Mouse (Mus musculus): ENCODE data around the gene Kirrel3. TPM values are rescaled to one million over a fixed set of nuclear protein-coding genes. Genes with fewer than 3 reads are reported as not detected.

Gene Kirrel3
- total RNA-seq, 2 experiments from 2014 or later: 0.50 to 0.61 TPM

DNA sequence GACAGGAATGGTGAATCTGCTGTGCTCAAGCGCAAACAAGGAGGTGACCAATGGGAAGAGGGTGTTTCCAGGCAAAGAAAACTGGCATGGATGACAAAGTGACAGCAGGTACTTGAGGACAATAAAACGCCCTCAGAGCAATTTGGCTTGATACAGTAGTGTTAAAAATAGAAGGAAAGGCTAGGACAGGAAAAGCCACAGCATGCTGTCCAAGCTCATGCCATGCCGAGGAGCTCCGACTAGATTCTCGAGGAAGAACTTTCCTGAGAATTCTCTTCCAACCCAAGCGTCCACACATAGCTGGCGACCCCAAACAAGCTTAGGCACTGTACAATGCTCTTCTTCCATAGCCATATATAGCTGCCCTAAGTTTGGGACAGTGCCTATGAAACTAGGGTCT, 263.5 kb downstream of the Kirrel3 start:
- no peak for DNase-seq (ENCODE audit: low spot score in 2 of 2)

DNA sequence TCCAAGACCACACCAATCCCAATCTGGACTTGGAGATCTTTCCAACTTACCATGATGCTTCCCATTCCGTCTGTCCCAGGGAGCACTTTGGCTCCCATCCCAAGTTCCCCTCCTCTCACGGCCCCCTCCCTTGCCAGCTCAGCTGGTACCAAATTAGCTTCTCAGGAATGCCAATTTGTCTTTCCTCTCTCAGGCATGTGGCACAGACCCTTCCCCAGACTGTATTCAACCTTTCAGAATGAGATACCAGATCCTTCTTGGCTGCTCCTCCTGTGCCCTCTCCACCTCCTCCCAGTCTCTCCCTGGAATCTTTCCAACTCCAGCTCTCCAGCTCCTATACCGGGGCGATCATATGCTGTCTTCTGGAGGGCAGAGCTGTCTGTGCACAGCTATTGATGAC, 264.2 kb downstream of the Kirrel3 start:
- DNase-seq (ENCODE audit: low spot score in 2 of 2): no peak

DNA sequence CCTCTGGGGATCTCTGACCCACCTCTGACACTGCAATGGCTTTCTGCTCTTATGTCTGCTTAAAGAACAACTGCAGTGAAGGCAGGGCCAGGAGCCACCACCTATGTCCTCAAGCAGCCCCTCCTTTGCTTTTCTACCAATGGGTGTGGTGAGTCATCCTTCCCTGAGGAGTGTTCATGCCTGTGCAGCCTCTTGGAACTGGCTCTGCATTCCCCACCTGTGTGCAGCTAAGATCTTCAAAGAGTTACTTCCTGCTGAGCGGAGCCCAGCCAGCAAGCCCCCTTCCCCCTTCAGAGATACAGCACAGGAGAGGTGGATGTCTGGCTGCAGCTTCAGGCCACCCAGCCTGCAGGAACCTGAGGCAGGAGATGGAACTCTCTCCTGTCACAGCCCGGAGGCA, 265.2 kb downstream of the Kirrel3 start:
- no peak for DNase-seq (ENCODE audit: low spot score in 2 of 2)

DNA sequence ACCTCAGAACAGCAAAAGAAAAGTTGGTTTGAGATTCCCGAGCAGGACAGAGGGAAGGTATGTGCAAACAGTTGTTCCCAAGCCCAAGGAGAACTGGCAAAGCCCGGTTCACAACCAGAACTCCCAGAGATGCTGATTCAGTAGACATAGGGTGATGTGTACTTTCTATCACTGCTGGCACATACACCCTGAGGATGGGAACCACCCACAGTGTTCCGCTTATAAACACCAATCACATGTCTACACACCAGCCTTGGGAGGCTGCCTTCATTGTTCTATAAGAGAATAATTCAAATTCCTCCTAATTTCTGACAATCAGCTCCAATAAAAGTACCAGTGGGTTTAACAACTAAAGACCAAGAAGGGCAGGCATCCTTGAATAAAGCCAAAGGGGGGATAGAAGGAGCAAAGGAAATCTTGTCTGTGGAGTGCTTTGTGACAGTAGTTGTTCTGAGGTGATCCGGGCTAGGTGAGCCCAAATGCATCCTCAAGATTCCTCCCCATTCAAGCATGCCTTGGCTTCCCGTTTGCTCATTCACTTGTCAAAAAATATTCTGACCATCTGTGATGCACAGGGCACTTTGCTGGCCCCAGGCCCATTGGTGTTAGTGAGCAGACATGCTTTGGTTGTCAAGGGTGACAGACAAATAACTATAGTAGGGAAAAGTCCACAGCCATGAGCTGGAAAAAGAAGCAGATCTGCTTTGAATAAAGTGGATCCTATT, 266.5 kb downstream of the Kirrel3 start:
- DNase-seq (ENCODE audit: low spot score in 2 of 2): no peak

GRCm38 (mm10) chr9:34752801-34753170, 267.1 kb downstream of the Kirrel3 start:
- peak; percentile 68 to 72 for DNase-seq (ENCODE audit: low spot score in 2 of 2)

- DNase-seq (ENCODE audit: low spot score in 2 of 2): no peak
Observed at GRCm38 (mm10) chr9:34753891-34754290, 268.2 kb downstream of the Kirrel3 start.

DNA sequence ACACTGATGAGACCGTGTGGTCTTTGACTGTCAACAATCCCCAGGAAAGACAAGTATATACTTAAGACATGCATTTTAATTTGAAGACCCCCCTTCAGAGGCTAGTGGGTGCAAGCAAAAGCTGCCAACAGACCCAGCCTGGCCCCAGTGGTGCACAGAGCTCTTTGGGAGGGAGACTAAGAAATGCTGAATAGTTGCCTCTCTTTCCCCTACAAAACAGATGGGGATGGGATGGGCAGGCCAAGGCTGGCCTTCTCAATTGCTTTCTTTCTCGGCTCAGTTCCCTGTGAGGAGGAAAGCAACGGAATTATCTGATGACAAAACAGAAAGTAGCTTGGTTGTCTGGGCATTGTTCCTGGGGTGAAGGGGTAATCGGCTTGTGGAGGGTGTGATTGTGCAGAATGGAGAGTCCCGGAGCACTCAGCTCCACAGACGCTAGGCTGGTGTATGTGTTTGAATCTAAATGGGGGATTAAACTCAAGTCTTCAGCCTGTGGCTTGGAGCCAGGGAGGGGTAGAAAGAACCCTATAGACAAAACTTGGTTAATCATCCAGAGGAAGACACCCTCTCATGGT, 268.9 kb downstream of the Kirrel3 start:
- DNase-seq (ENCODE audit: low spot score in 2 of 2): no peak

DNA sequence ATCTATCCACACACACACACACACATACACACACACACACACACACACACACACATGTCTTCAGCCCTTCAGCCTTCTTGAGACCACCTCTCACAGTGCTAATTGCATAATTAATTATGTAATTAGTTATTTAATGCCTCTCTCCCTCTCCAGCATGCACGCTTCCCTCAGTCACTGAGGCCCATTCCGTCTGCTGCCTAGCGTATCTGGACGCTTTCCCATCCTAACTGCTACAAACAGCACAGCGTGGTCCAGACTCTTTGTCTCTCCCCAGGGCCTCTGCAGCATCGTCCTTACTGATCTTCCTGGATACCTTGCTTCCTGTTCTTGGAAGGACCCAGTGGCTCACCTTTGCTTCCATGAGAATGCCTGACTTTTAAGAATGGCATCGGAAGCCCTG, 270.4 kb downstream of the Kirrel3 start:
- no peak for DNase-seq (ENCODE audit: low spot score in 2 of 2)

- no peak for DNase-seq (ENCODE audit: low spot score in 2 of 2)
Observed at GRCm38 (mm10) chr9:34758925-34759324, 273.2 kb downstream of the Kirrel3 start.

GRCm38 (mm10) chr9:34760521-34760920, 274.8 kb downstream of the Kirrel3 start:
- DNase-seq (ENCODE audit: low spot score in 2 of 2): no peak

DNA sequence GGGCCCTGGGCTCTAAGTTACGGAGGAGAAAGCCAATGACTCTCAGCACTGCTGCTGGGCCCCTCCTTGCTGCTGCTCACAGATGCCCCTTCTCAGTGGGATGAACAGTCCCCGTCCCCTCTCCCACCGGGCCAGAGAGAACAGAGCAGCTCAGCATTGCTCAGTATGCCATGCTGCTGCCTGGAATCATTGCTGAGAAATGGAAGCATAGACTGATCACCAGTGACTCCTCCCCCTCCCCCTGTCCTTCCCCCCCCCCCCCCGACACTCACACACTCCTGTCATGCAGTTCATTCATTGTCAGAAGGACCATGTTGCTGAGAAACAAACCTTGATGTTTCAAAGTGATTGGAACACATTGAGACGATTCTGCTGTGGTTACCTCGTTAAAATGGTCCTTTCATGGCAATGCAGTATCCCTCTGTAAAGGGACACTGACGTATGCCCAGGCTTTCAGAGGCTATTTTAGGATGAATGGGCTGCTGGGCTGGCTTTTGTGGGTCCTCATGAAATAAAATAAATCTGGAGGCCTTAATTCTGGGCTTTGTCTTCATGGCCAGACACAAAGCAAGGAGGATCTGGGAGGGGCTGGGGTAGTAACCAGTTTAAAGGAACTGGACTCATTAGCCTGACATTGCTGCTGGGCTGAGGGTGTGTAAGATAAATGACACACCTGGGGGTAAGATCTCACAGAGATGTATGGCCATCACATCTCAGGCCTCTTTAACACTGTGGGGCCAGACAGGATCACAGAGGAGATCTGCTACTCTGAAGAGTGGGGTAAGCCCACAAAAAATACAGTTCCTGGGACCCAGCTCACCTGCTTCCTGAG, 281.3 kb downstream of the Kirrel3 start:
- DNase-seq (ENCODE audit: low spot score in 2 of 2): no peak

GRCm38 (mm10) chr9:34768961-34769360, 283.3 kb downstream of the Kirrel3 start:
- DNase-seq (ENCODE audit: low spot score in 2 of 2): no peak

DNA sequence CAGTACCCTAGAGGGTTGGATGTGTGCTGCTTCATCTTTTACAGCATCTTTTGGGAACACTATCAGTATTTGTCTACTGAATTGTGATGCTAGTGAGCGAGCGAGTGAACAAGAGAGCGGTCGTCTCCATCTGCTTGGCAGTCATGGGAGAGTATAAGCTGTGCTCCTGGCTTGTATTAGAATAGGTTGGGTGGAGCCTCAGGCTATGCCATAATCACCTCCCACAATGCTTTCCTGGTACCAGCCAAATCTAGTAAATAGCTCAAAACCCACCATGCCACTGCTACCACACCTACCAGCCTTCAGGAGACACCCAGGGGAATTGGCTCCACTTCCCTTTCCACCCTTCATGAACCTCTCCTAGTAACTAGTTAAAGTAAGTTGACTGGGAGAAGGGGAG, 285.3 kb downstream of the Kirrel3 start:
- DNase-seq (ENCODE audit: low spot score in 2 of 2): no peak

DNA sequence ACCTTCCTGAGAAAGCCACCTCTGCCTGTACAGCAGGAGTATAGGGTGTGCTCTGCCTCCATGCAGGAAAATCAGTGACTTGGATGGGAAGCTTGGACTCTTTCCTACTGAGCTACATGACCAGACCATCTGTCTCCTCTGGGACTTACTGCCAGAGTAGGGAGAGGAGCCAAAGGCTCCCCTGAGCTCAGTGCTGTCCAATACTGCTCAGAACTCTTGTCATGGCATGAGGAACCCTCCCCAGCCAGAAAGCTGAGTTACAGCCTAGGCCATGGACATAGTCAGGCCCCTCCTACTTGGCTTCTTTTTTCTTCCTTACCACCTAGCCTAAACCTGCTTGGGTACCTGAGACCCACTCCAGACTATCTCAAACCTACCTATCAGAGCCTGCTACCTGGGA, 285.7 kb downstream of the Kirrel3 start:
- no peak for DNase-seq (ENCODE audit: low spot score in 2 of 2)

DNA sequence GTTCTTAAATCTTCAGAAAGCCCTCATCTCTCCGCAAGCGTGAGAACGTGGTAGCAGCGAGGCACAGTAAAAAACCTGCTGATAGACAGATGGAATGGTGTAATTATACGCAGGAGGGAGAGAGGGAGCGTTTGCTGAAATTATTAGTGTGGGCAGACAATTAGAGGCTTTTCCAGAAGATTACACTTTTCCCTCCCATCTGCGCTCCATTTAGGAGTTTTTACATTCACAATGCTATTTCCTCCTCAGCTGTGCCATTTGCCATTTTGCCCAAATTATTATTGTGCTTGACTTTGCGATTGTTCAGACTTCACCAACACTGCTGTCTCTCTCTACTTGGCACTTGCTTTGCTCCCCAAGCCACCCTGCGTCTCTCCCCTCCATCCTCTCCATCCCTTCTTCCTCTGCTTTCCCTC, 286.3 kb downstream of the Kirrel3 start:
- DNase-seq (ENCODE audit: low spot score in 2 of 2): no peak

- no peak for DNase-seq (ENCODE audit: low spot score in 2 of 2)
Observed at GRCm38 (mm10) chr9:34781356-34781755, 295.7 kb downstream of the Kirrel3 start.

DNA sequence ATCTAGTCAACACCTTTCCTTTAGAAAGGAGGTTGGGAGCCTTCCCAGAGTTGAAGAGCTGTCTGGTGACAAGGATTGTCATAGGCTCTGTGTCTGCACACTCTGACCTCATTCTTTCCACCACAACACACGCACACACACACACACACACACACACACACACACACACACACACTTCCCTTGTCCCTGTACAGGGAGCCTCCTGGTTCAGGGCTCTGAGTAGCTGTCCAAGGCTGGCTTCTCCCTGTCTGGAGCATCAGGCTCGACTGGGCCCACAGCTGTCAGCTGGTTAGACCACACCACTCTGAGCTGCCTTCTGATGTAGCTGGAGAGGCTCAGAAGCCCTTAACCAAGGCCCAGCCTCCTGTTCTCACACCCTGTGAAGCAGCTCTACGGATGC, 302.2 kb downstream of the Kirrel3 start:
- DNase-seq (ENCODE audit: low spot score in 2 of 2): no peak

- no peak for DNase-seq (ENCODE audit: low spot score in 2 of 2)
Observed at GRCm38 (mm10) chr9:34795226-34795625, 309.5 kb downstream of the Kirrel3 start.

DNA sequence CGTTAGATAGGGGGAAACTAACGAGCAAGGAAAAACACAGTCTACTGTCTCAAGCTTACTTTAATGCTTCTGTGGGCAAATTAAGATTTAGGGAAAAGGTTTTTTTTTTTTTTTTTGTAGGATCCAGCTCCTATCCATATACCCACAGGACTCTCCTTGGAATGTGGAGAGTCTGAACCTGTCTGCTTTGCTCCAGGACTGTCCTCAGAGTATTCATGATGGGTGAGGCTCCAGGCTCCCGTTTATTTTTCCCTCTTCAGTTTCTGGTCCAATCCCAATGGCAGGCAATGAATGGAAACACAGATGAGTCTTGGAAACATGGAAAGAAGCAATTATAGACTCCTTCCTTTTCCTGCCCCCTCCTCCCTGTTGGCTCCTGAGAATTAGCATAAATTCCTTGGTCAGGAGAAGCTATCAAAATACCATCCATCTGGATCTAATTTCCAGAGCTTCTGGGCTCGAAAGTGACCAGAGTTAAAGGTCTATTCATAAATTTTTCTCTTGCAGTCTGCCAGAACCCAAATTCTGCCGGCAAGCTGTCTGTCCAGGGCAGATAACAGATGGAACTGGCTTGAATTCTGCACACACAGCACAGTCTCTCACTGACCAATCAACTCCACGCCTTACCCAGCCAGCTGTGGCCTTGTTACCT, 312.1 kb downstream of the Kirrel3 start:
- no peak for DNase-seq (ENCODE audit: low spot score in 2 of 2)

DNA sequence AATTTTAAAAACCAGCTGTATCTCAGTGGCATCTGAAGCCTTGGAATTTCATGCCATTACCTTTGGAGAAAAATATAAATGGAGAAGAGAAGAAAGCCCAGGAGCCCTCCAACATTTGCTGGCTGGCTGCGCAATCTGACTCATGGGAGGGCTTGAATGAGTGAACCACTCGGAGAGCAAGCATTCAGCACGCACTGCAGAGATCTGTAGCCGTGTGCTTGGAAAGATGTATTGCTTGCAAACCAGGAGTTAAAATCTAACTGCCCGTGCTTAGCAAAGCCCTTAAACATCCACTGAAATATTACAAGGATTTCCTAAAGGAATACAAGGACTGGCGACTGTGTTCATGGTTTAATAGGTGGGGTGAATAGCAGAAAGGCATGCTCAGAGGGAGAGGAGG, 316.0 kb downstream of the Kirrel3 start:
- DNase-seq (ENCODE audit: low spot score in 2 of 2): no peak

- DNase-seq (ENCODE audit: low spot score in 2 of 2): no peak
Observed at GRCm38 (mm10) chr9:34806854-34807253, 321.2 kb downstream of the Kirrel3 start.
